Mouse (Mus musculus) liver, embryonic 11.5 days (tissue): Measurements from ENCODE around the gene Pde5a. TPM values are rescaled to one million over a fixed set of nuclear protein-coding genes. Genes with fewer than 3 reads are reported as not detected.

ENCODE experiments used
- polyA plus RNA-seq: library from polyadenylated mRNA; unstranded; fragments of >200 nt; fragmentation: Nextera tagmentation; extraction: Ambion mirVana; gene quantifications from 2 replicates; pipeline ENCODE4 v1.2.1, GENCODE M21; 2014

The Pde5a gene
- polyA plus RNA-seq, 1 experiment from 2014 or later = 4.9 TPM

Other genes with a start within 250 kb of the Pde5a start
- gene Fnbp1l, start 109.2 kb upstream of the Pde5a start, polyA plus RNA-seq = 16.6 and 17.5 TPM in 2 replicates
- 4.3 and 5.4 TPM in 2 replicates for gene Fabp2, start 166.1 kb downstream of the Pde5a start, polyA plus RNA-seq
- gene Gm10959, start 190.4 kb downstream of the Pde5a start, polyA plus RNA-seq = not detected in 2 replicates
- gene 1810037I17Rik, start 195.3 kb downstream of the Pde5a start, polyA plus RNA-seq = 123 and 134 TPM in 2 replicates